Mouse (Mus musculus) ES-Bruce4 (cell line): ENCODE data around the gene Elfn2. TPM values are rescaled to one million over a fixed set of nuclear protein-coding genes. Genes with fewer than 3 reads are reported as not detected.

Experiments
- H3K27ac ChIP-seq: 2 replicates; pipeline ENCODE4 v1.5.1; 2012; ENCODE audit warnings: low read length, inconsistent platforms; ENCODE audit not compliant: insufficient read depth
- H3K27me3 ChIP-seq: 2 replicates; pipeline ENCODE4 v1.6.1; 2012; ENCODE audit warnings: mild to moderate bottlenecking, low read length, inconsistent platforms; ENCODE audit not compliant: control insufficient read depth, poor library complexity, insufficient read depth, severe bottlenecking
- H3K36me3 ChIP-seq: 2 replicates; pipeline ENCODE4 v1.6.1; 2012; ENCODE audit warnings: inconsistent platforms, mild to moderate bottlenecking, low read length, moderate library complexity; ENCODE audit not compliant: control insufficient read depth, poor library complexity, insufficient read depth, severe bottlenecking
- H3K4me1 ChIP-seq: one replicate; pipeline ENCODE4 v1.8.1; 2011; ENCODE audit warnings: low read length; ENCODE audit not compliant: control insufficient read depth, insufficient read depth
- H3K4me3 ChIP-seq: 2 replicates; pipeline ENCODE4 v1.5.1; 2011; ENCODE audit warnings: low read depth, mild to moderate bottlenecking, low read length
- H3K9ac ChIP-seq: 2 replicates; pipeline ENCODE4 v1.6.1; 2012; ENCODE audit warnings: low read depth, mild to moderate bottlenecking, inconsistent platforms; ENCODE audit not compliant: poor library complexity, severe bottlenecking
- H3K9me3 ChIP-seq: replicated peaks from 2 replicates; pipeline ENCODE4 v1.6.1; 2012; ENCODE audit warnings: mild to moderate bottlenecking, low read length, inconsistent platforms; ENCODE audit not compliant: control insufficient read depth, poor library complexity, insufficient read depth, severe bottlenecking
- CTCF ChIP-seq: IDR thresholded peaks from one replicate; pipeline ENCODE4 v1.8.1; 2011; ENCODE audit warnings: low read depth, low read length
- EP300 ChIP-seq: IDR thresholded peaks from 2 replicates; pipeline ENCODE4 v1.6.1; 2011; ENCODE audit warnings: low read depth, low read length; ENCODE audit not compliant: insufficient read depth
- POLR2A ChIP-seq: IDR thresholded peaks from one replicate; pipeline ENCODE4 v1.8.1; 2011; ENCODE audit warnings: low read length; ENCODE audit not compliant: insufficient read depth
- polyA plus RNA-seq: library from polyadenylated mRNA; stranded (reverse); fragments of >200 nt; gene quantifications from 2 replicates; pipeline ENCODE4 v1.2.4, GENCODE M21; 2011; ENCODE audit warnings: low read depth; ENCODE audit not compliant: missing spikeins, insufficient read depth, insufficient read length

Gene Elfn2
- polyA plus RNA-seq, 1 experiment, result 0.07 TPM

DNA sequence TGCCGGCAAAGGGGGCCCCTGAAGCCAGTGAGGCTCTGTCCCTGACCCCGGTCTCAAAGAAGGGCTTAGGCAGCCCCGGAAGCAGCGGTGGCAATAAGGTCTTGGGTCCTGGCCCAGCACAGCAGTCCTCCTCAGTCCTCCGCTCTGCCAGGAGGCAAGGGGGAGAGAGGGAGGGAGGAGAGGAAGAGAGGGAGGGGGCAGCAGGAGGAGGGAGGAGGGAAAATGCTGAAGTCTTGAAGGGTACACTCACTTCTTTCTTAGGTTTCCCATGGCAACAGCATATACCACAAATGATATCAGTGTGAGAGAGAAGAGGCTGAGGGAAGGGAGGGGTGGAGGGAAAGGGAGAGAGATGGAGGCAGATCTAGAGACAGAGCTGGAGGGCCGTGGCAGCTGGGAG lies 7.9 kb downstream of the Elfn2 start:
- Histone ChIP-seq H3K27me3 (no peaks in the 10 kb centered on the region), H3K27ac (no peak overlapping the region), H3K4me1 (no peaks in the 10 kb centered on the region), H3K9ac (no peak overlapping the region), H3K4me3 (no peak overlapping the region), H3K36me3 (no peaks in the 10 kb centered on the region), H3K9me3 (no peaks in the 10 kb centered on the region)
- TF ChIP-seq EP300 (no peak), CTCF (no peak), POLR2A (no peak)

DNA sequence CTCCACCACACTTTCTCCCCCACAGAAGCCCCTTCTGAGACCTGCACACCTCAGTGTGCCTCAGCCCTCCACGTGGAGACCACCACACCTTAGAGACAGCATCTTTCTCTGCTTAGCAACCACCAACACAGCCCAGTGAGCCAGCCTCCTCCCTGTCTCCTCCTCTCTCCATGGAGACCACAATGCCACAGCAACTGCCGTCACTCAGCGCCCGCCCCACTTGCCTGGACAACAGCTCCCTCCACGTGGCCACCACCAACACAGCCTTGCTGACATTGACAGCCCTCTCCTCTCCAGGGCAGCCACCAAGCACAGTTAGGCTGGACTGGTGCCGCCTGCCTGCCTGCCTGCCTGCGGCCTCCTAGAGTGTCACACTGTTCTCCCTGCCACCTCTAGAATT lies 8.8 kb downstream of the Elfn2 start:
- Histone ChIP-seq H3K4me3 (no peak overlapping the region), H3K27ac (no peak overlapping the region), H3K9ac (no peak overlapping the region), H3K9me3 (no peaks in the 10 kb centered on the region), H3K36me3 (no peaks in the 10 kb centered on the region), H3K27me3 (no peaks in the 10 kb centered on the region), H3K4me1 (no peaks in the 10 kb centered on the region)
- TF ChIP-seq CTCF (no peak), POLR2A (no peak), EP300 (no peak)

DNA sequence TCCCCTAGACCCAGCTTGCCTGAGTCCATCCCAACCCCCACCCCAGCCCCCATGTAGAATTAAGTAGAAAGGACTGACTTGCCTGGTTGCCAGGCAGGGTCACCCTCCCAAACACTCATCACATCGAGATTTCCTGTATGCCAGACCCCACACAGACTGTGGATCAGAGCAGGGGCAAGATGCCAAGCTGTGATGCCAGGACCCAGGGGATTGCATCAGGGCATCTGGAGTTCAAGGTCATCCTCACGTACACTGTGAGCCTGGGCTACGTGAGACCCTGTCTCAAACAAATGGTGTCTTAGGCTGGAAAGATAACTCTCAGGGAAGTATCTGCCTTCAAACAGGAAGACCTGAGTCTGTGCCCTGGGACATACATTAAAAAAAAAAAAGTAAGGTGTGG lies 11.9 kb downstream of the Elfn2 start:
- TF ChIP-seq CTCF (no peak), POLR2A (no peak), EP300 (no peak)
- H3K36me3 ChIP-seq, result no peaks in the 10 kb centered on the region
- no peaks in the 10 kb centered on the region for H3K4me1 ChIP-seq
- H3K9me3 ChIP-seq, result no peaks in the 10 kb centered on the region
- H3K4me3 ChIP-seq, result no peak overlapping the region
- H3K9ac ChIP-seq, result no peak overlapping the region
- no peaks in the 10 kb centered on the region for H3K27me3 ChIP-seq
- H3K27ac ChIP-seq, result no peak overlapping the region

DNA sequence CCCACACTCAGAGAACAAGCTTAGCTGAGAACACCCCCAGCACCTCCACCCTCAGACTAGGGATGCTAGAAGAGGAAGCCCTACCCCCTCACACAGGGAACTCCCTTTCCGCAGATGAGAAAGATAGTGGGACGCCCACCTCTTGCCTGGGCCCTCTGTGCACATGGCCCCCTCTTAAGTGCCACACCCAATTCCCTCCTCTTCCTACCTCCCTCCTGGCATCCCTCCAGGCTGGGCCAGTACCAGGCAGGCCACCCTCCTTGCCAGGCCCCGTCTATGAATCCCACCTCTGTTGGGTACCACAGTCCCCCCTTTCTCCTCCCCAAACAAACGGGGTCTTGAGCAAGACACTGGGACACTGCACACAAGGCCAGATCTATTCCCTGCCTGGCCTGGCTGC lies 13.7 kb downstream of the Elfn2 start:
- Histone ChIP-seq H3K9ac (no peak overlapping the region), H3K4me3 (no peak overlapping the region), H3K4me1 (no peaks in the 10 kb centered on the region), H3K27me3 (no peaks in the 10 kb centered on the region), H3K36me3 (no peaks in the 10 kb centered on the region), H3K9me3 (no peaks in the 10 kb centered on the region), H3K27ac (no peak overlapping the region)
- TF ChIP-seq POLR2A (no peak), EP300 (no peak), CTCF (no peak)

DNA sequence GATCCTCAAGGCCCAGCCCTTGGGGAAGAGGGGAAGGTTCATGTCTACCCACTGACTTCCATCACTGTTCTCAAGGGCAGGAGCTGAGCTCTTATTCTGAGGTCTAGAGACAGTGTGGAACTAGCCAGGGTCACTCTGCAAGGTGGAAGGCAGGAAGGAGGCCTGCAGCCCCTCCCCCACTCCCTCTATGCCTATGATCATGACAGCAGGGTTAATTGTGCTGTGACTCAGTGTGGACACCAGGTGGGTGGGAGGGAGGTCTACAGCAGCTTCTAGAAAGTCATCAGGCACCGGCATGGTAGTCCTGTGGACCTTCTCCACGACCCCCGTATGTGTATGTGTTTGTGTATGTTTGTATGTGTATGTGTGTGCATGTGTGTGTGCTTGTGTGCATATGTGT lies 14.6 kb downstream of the Elfn2 start:
- Histone ChIP-seq H3K9ac (no peak overlapping the region), H3K27me3 (no peaks in the 10 kb centered on the region), H3K9me3 (no peaks in the 10 kb centered on the region), H3K4me1 (no peaks in the 10 kb centered on the region), H3K36me3 (no peaks in the 10 kb centered on the region), H3K27ac (no peak overlapping the region), H3K4me3 (no peak overlapping the region)
- TF ChIP-seq CTCF, result no peak
- TF ChIP-seq EP300, result no peak
- TF ChIP-seq POLR2A, result no peak

DNA sequence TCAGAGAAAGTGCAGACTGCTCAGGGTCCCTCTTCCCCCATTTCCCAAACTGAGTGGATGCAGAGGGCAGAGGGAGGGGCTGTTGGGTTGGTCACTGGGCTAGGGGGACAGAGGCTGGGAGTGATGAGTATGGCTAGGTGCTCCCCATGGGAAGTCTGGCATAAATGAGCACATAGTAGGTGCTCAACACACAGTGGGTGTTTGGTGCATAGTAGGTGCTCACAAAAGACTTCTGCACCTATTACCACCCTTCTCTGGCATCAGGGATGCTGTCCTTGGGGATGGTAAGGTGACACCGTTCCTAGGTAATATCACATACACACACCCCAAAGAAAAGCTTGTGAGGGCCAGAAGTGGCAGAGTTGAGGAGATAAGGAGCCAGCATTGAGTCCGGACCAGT lies 18.2 kb downstream of the Elfn2 start:
- TF ChIP-seq POLR2A, result no peak
- TF ChIP-seq CTCF, result no peak
- TF ChIP-seq EP300, result no peak
- H3K9ac ChIP-seq, result no peak overlapping the region
- no peaks in the 10 kb centered on the region for H3K27me3 ChIP-seq
- H3K27ac ChIP-seq, result no peak overlapping the region
- H3K36me3 ChIP-seq, result no peaks in the 10 kb centered on the region
- H3K9me3 ChIP-seq, result no peaks in the 10 kb centered on the region
- no peak overlapping the region for H3K4me3 ChIP-seq
- no peaks in the 10 kb centered on the region for H3K4me1 ChIP-seq

DNA sequence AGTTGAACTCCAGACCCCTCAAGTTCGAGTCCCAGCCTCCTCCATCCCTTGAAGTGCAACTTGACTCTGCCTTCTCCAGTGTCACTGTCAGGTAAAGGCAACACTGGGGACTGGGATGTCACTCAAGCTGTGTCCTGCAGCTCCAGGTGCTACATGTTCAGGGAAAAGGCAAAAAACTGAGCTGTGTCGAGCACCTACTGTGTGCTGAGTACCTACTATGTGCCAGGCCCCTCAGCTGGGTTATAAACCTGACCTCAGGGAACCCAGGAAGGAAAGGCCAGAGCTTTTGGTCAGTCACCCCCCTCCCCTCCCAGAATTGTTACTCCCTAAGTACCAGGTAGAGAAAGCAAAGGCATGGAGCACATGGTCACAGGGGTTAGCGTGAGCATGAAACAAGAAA lies 19.1 kb downstream of the Elfn2 start:
- Histone ChIP-seq H3K27me3 (no peaks in the 10 kb centered on the region), H3K36me3 (no peaks in the 10 kb centered on the region), H3K9ac (no peak overlapping the region), H3K4me3 (no peak overlapping the region), H3K9me3 (no peaks in the 10 kb centered on the region), H3K27ac (no peak overlapping the region), H3K4me1 (no peaks in the 10 kb centered on the region)
- no peak for TF ChIP-seq CTCF
- TF ChIP-seq POLR2A, result no peak
- no peak for TF ChIP-seq EP300
